Mouse (Mus musculus) frontal cortex, postnatal 36 days (tissue): Measurements from ENCODE around the gene Gps2.

Experiments
- DNase-seq, 2 experiments: peaks; one replicate each; pipeline ENCODE4 v3.0.0; 2022; ENCODE audit warnings: low spot score in 2 of 2

The Gps2 gene

GRCm38 (mm10) chr11:69964650-69965270 lies 51.1 kb downstream of the Gps2 start, which contains the start of gene Cldn7:
Cldn7 (plus strand) TSS chr11:69964779.
- no peak for DNase-seq

- DNase-seq: no peak
Measured at GRCm38 (mm10) chr11:69965271-69966005, 51.8 kb downstream of the Gps2 start.
